Mouse (Mus musculus) hindbrain, embryonic 10.5 days (tissue): ENCODE data around the gene Faxc. TPM values are rescaled to one million over a fixed set of nuclear protein-coding genes. Genes with fewer than 3 reads are reported as not detected.

Experiments
- DNase-seq: peaks from one replicate; pipeline ENCODE4 v3.0.0-alpha.2; 2017; ENCODE audit warnings: low spot score
- H3K27ac ChIP-seq: fragments of 300-500 bp; sonication (generic); 2 replicates; pipeline ENCODE4 v1.5.1; 2016; ENCODE audit warnings: mild to moderate bottlenecking, moderate library complexity
- H3K27me3 ChIP-seq: fragments of 300-500 bp; sonication (generic); 2 replicates; pipeline ENCODE4 v1.6.1; 2016; ENCODE audit warnings: mild to moderate bottlenecking; ENCODE audit not compliant: poor library complexity, insufficient read depth, severe bottlenecking
- H3K36me3 ChIP-seq: fragments of 300-500 bp; sonication (generic); 2 replicates; pipeline ENCODE4 v1.6.1; 2016; ENCODE audit warnings: mild to moderate bottlenecking, moderate library complexity
- H3K4me1 ChIP-seq: fragments of 300-500 bp; sonication (generic); replicated peaks from 2 replicates; pipeline ENCODE4 v1.6.1; 2016; ENCODE audit warnings: mild to moderate bottlenecking
- H3K4me3 ChIP-seq: fragments of 300-500 bp; sonication (generic); 2 replicates; pipeline ENCODE4 v1.5.1; 2016; ENCODE audit warnings: mild to moderate bottlenecking, moderate library complexity
- H3K9me3 ChIP-seq: fragments of 300-500 bp; sonication (generic); 2 replicates; pipeline ENCODE4 v1.6.1; 2016; ENCODE audit warnings: mild to moderate bottlenecking, moderate library complexity
- WGBS: fragments of 180-500 bp; shearing (Covaris S2); methylation state at CpG from one replicate; pipeline ENCODE4 v1.1.7; 2016; 5-methylcytosine and 5-hydroxymethylcytosine counted together
- polyA plus RNA-seq: library from polyadenylated mRNA; unstranded; fragments of >200 nt; fragmentation: Nextera tagmentation; extraction: Ambion mirVana; gene quantifications from 2 replicates; pipeline ENCODE4 v1.2.1, GENCODE M21; 2016

Gene Faxc
- 10.2 and 14.9 TPM in 2 replicates for polyA plus RNA-seq

GRCm38 (mm10) chr4:21930971-21931771, at the start of gene Faxc:
TSS of gene Faxc (plus strand) at chr4:21931329.
- Histone ChIP-seq H3K27ac (peak within 1 kb of the TSS; percentile 98), H3K27me3 (peaks cover 9% of the 10 kb centered on the region), H3K9me3 (no peaks in the 10 kb centered on the region), H3K4me1 (peaks cover 29% of the 10 kb centered on the region), H3K4me3 (peak within 1 kb of the TSS; percentile 63), H3K36me3 (peaks cover 6% of the 10 kb centered on the region)
- WGBS = under 1% methylated on average over 83 of the region's 83 CpGs
- peak; percentile 78 for DNase-seq

- Histone ChIP-seq H3K27ac (no peak overlapping the region), H3K4me3 (no peak overlapping the region), H3K9me3 (no peaks in the 10 kb centered on the region), H3K4me1 (peaks cover 10% of the 10 kb centered on the region; the same call in 1 of the 2 replicates), H3K36me3 (no peaks in the 10 kb centered on the region), H3K27me3 (no peaks in the 10 kb centered on the region)
- no peak for DNase-seq
- WGBS = 94% methylated on average over 6 of the region's 6 CpGs
Observed at GRCm38 (mm10) chr4:21882806-21883205, 48.3 kb upstream of the Faxc start.

GRCm38 (mm10) chr4:21885831-21886230, 45.3 kb upstream of the Faxc start:
- H3K27me3 ChIP-seq = no peaks in the 10 kb centered on the region
- H3K36me3 ChIP-seq = no peaks in the 10 kb centered on the region
- 90% methylated on average over 8 of the region's 8 CpGs for WGBS
- H3K4me1 ChIP-seq = no peaks in the 10 kb centered on the region
- H3K4me3 ChIP-seq = no peak overlapping the region
- DNase-seq = no peak
- no peaks in the 10 kb centered on the region for H3K9me3 ChIP-seq
- no peak overlapping the region for H3K27ac ChIP-seq

- Histone ChIP-seq H3K4me3 (peak overlapping the region; percentile 63), H3K27me3 (peaks cover 9% of the 10 kb centered on the region), H3K4me1 (peaks cover 29% of the 10 kb centered on the region), H3K27ac (peak overlapping the region; percentile 98), H3K36me3 (peaks cover 14% of the 10 kb centered on the region), H3K9me3 (no peaks in the 10 kb centered on the region)
- WGBS = 19% methylated on average over 23 of the region's 23 CpGs
- DNase-seq = peak; percentile 14
Observed at GRCm38 (mm10) chr4:21931772-21932630, 872 bp downstream of the Faxc start.

- H3K36me3 ChIP-seq = peaks cover 18% of the 10 kb centered on the region
- 92% methylated on average over 2 of the region's 2 CpGs for WGBS
- H3K9me3 ChIP-seq = no peaks in the 10 kb centered on the region
- H3K27me3 ChIP-seq = peaks cover 2% of the 10 kb centered on the region; the same call in 1 of the 2 replicates
- peaks cover 29% of the 10 kb centered on the region for H3K4me1 ChIP-seq
- DNase-seq = no peak
- no peak overlapping the region for H3K4me3 ChIP-seq
- no peak overlapping the region for H3K27ac ChIP-seq
Observed at GRCm38 (mm10) chr4:21935378-21935777, 4.2 kb downstream of the Faxc start.

- H3K27ac ChIP-seq = no peak overlapping the region
- WGBS = 94% methylated on average over 9 of the region's 9 CpGs
- no peaks in the 10 kb centered on the region for H3K9me3 ChIP-seq
- H3K4me3 ChIP-seq = no peak overlapping the region
- DNase-seq = no peak
- no peaks in the 10 kb centered on the region for H3K27me3 ChIP-seq
- H3K4me1 ChIP-seq = peaks cover 23% of the 10 kb centered on the region
- peaks cover 18% of the 10 kb centered on the region for H3K36me3 ChIP-seq
Observed at GRCm38 (mm10) chr4:21936424-21936823, 5.3 kb downstream of the Faxc start.

- peaks cover 11% of the 10 kb centered on the region for H3K4me1 ChIP-seq
- WGBS = 86% methylated on average over 8 of the region's 8 CpGs
- DNase-seq = no peak
Observed at GRCm38 (mm10) chr4:21937890-21938289, 6.8 kb downstream of the Faxc start.

GRCm38 (mm10) chr4:21944672-21945071, 13.5 kb downstream of the Faxc start:
- no peaks in the 10 kb centered on the region for H3K27me3 ChIP-seq
- no peaks in the 10 kb centered on the region for H3K4me1 ChIP-seq
- no peaks in the 10 kb centered on the region for H3K9me3 ChIP-seq
- no peak overlapping the region for H3K27ac ChIP-seq
- DNase-seq = no peak
- no peak overlapping the region for H3K4me3 ChIP-seq
- 83% methylated on average over 3 of the region's 3 CpGs for WGBS
- H3K36me3 ChIP-seq = peaks cover 32% of the 10 kb centered on the region

More at GRCm38 (mm10) chr4:21937890-21938289, 6.8 kb downstream of the Faxc start:
- Histone ChIP-seq H3K9me3 (no peaks in the 10 kb centered on the region), H3K27ac (no peak overlapping the region), H3K4me3 (no peak overlapping the region), H3K27me3 (no peaks in the 10 kb centered on the region), H3K36me3 (peaks cover 23% of the 10 kb centered on the region)

- DNase-seq = no peak
- Histone ChIP-seq H3K4me1 (no peaks in the 10 kb centered on the region), H3K36me3 (peaks cover 43% of the 10 kb centered on the region), H3K27me3 (no peaks in the 10 kb centered on the region), H3K27ac (no peak overlapping the region), H3K9me3 (no peaks in the 10 kb centered on the region), H3K4me3 (no peak overlapping the region)
- 46% methylated on average over 6 of the region's 6 CpGs for WGBS
Observed at GRCm38 (mm10) chr4:21951444-21951843, 20.3 kb downstream of the Faxc start.

- Histone ChIP-seq H3K9me3 (no peaks in the 10 kb centered on the region), H3K4me1 (no peaks in the 10 kb centered on the region), H3K36me3 (peaks cover 41% of the 10 kb centered on the region), H3K4me3 (no peak overlapping the region), H3K27me3 (no peaks in the 10 kb centered on the region), H3K27ac (no peak overlapping the region)
- no peak for DNase-seq
- WGBS = 76% methylated on average over 2 of the region's 2 CpGs
Observed at GRCm38 (mm10) chr4:21952255-21952654, 21.1 kb downstream of the Faxc start.

GRCm38 (mm10) chr4:21957570-21958321, 26.6 kb downstream of the Faxc start:
- Histone ChIP-seq H3K4me1 (no peaks in the 10 kb centered on the region), H3K27me3 (no peaks in the 10 kb centered on the region), H3K27ac (no peak overlapping the region), H3K9me3 (no peaks in the 10 kb centered on the region), H3K4me3 (no peak overlapping the region), H3K36me3 (peaks cover 45% of the 10 kb centered on the region)
- peak; percentile 66 for DNase-seq
- WGBS = 59% methylated on average over 7 of the region's 7 CpGs

- Histone ChIP-seq H3K27ac (no peak overlapping the region), H3K9me3 (0 out of 2 replicates have a peak, but pooled peaks cover 6% of the 10 kb centered on the region), H3K4me3 (no peak overlapping the region), H3K36me3 (peaks cover 20% of the 10 kb centered on the region), H3K27me3 (no peaks in the 10 kb centered on the region), H3K4me1 (no peaks in the 10 kb centered on the region)
- no peak for DNase-seq
- 44% methylated on average over 1 of the region's 1 CpGs for WGBS
Observed at GRCm38 (mm10) chr4:21971949-21972348, 40.8 kb downstream of the Faxc start.
